Mouse (Mus musculus) embryo, embryonic 11.5 days (tissue): ENCODE results near the gene Cnpy1.

Experiments
- DNase-seq: peaks from one replicate; pipeline ENCODE4 v3.0.0-alpha.2; 2012; ENCODE audit warnings: low read depth, low spot score

Gene Cnpy1

DNA sequence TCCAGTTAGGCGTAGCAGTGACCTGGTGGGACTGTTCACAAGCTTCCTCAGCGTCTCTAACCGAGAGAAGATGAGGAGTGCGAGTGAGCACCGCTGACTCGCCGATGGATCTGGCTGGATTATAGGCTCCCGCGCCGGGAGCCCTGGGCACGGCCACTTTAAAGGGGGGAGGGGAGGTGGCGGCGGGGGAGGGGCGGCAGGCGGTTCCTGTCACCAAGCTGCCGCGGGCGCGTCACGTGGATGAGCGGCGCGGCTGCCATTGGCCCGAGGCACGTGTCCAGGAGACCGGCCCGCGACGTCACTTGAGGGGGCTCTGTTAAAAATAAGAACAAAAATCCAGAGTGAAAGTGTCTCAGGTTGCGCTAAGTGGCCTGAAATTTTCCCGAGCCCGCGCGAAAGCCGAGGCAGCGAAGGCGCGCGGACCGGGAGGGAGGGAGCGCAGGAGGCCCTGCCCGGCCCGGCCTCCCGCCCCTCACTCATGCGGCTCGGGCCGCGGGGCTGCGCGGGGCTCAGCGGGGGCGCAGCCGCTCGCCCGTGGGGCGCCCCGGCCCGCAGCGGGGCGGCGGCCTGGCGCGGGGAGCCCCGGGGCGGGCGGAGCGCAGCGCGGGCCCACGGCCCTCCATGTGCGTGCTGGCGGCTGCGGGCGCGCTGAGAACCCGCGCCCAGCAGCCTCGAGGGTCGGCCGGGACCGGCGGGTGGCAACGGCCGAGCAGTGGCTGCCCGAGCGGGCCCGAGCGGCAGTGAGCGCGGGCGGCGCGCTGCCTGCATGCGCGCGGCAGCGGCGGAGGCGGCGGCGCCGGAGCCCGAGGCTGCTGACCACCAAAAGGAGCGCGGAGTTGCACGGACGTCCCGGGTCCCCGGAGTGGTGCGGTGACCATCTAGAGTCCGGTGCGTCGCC, 80.0 kb downstream of the Cnpy1 start, which contains the start of gene En2:
TSS of gene En2 (plus strand) at position 337 of the 898 bp plus-strand sequence.
- peak; percentile 57 for DNase-seq

DNA sequence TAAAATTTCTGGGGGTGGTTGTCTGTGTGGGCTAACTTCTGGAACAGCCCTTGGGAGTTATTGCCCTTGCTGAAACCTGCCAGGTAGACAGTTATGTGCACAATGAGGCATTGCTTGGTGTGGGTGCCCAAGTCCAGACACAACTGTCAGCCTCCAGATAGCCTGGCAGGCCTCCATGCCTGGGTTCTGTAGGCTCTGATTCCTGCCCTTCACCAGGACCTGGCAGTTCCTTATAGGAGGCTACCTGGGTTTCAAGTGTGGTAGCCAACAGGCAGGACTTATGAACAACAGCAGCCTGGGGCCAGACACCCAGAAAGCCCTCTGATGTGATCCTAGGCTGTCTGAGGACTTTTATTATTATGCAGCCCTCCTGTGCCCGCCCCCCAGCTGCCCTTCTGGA, 81.7 kb downstream of the Cnpy1 start:
- no peak for DNase-seq

DNA sequence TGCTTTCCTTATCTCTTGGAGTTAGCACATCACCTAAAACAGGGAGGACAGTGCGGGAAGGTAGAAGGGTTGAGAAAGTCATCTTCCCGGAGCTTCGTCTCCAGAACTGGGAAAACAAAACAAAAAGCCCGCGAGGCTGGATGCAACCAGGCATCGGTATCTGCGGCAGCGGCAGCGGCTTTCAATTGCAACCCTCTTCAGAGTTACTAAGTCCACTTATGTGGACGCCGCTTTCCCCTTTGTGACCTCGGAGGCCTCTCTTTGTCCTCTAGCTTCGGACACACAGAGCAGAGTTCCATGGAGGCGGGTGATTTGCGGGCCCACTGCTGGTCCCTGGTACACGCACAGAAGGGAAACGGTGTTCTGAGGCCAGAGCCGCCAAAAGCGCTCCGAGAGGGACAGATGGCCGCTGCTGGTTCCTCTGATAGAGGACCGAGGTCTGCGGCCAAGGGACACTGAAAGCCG, 83.6 kb downstream of the Cnpy1 start:
- DNase-seq: no peak

DNA sequence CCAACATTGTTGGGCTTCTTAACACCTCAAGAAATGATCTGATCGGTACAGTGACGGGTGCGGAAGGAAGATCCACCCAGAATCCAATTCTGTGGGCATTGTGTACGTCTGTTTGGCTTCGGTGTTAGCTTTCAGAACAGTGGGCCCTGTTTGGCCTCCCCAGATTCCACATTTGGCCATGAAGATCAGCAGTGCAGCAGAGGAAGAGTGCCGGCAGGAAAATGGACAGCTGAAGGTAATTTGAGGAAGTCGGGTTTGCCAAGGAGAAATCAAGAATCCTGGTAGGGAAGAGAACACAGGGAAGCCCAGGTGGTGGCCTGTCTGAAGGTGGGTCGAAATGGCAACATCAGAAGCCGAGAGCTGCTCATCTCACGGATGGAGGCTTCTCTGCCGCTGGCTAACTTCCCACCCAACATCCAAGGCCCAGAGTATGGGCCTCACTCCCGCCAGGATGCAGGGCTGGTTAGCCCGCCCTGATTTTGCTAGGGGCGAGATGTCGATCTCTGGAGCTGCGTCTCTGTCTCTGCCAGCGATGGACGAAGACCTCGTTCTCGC, 84.1 kb downstream of the Cnpy1 start:
- DNase-seq: no peak

DNA sequence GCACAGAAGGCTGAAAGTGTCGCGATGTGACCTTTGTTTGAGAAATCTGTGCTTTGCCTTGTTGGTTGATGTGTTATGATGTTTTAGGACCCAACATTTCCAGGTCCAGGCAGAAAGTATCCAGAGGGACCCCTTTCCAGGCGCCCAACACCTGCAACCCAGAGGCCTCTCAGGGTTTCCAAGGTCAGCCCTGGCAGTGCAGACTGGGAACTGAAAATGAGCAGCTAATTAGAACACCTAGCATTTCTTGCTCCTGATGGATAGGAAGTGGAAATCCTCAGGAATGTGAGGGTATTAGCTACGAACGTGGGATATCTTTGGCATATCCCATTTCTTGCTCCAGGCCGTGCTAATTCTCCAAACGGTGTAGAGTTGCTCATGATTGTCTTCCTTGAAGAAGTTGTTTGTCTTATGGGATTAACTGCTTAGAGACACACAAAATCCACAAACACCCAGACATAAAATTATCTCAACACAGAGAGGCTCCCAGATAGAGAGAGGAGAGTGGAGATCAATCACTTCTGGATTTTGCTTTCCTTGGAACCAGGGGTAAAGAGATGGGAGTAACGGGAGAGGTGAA, 85.6 kb downstream of the Cnpy1 start:
- DNase-seq: no peak

DNA sequence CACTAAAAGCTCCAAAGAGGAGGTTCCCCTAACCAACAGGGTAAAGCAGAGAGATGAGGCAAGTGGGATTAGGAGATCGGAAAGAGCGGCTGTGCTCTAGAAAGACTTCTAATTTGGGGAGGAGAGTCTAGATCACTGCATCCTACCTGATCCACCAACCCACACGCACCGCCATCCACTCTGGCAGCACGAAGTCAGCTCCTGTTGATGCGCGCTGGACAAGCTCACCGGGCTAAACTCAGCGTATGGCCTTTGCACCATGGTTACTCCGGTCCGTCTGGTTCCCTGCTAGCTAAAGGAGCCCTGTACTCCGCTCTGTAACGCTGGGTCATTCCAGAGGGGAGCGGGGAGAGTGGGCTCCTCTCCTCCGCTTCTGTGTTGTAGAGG, 86.5 kb downstream of the Cnpy1 start:
- no peak for DNase-seq

DNA sequence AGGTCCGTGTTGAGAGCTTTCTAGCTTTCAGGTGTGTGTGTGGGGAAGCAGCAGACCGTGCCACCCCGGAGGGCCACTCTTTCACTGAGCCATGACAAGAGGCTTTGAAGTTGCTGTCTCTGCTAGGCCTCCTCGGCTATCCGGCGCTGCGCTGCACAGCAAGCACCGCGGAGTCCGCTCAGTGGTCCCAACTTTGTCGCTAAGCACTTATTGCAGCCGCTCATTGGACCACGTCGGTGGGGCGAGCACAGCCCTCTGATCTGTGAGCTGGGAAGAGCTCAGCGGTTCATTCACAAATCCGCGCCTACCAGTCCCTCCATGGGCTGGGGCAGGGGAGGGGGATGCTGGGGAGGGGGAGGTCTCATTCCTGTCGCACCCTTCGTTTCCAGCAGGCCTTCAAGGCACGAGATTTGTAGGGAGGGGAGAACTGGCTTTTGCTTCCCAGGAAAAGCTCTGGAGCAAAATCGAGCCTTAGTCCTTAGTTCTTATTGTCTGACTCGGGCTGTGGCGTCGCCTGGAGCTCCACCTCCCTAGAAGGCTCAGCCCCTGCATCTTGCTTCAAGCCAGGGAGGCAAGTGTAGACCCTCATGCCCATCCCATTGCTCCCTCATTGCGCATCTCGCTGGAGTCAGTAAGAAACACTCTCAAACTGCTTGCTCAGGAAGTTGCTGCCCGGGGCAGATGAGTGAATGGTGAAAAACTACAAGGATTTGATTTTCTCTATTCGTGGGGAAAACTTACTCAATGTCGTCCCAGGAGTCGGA, 87.1 kb downstream of the Cnpy1 start:
- DNase-seq: no peak

DNA sequence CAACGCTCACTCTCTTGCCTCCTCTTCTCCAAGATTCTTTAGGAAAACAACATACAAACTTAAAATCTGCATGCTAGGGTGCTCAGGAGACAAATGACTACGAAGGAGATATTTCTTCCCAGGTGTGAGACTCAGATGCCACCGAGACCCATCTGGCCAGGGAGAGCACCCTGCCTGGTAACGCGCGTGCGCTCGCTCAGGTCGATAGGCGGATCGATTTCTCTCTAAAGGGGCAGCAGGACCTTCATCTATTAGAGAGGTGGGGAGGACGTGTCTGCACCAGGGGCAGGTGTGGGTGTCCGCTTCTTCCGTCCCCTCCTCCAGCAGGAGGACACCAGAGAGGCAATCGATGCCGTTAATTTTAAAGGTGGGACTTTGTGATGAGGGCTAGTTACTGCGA, 87.8 kb downstream of the Cnpy1 start:
- DNase-seq: no peak

DNA sequence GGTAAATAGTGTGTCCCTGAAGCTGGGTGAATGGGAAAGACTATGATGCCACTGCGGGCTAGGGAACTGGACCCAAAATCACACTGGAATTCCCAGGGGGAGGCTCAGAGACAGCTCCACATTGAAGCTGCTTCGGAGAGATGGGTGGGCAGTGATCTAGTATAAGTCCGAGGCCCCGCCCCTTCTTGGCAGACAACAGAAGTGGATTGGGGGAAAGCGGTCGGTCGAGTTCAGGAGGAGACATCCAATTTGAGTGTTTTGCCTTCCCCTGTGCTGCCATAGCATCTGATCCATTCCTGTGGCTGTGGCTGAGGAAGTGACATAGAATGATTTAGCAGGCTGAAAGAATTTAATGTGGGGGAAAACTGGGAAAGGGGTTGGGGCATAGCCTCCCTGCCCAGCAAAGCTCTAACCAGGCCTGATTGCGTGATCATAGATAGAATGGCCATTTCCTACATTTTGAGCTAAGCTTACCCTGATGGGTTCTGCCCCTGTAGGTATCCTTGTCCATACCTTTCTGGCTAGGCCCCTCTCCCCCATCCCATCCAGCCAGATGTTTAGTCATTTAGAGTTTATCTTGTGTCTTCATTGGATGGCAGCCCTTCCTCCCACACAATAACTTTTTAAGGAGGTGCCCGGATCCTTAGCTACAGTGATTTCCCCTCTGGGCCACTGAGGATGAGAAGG, 88.4 kb downstream of the Cnpy1 start:
- DNase-seq: no peak
